Mouse (Mus musculus): ENCODE measurements around the gene Slit3. TPM values are rescaled to one million over a fixed set of nuclear protein-coding genes. Genes with fewer than 3 reads are reported as not detected.

The Slit3 gene
- total RNA-seq, 2 experiments from 2014 or later, result not detected

DNA sequence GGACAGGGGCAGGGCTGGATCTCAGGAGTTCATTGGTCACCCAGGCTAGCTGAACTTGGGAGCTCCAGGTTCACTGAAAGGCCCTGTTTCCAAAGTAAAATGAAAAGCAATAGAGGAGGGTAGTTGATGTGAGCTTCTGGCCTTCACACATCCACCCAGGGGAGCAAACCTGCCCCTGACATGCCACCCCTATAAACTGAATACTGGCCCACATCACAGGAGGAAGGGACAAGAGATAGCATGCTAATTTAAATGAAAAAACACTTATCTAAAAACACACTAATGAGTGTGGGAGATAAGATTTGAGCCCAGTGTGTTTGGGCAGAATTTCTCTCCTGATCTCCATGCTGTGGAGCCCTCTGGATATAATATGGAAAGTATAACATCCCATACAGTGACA is 475.0 kb downstream of the Slit3 start:
- no peak for ATAC-seq (replicated peaks; ENCODE audit: low FRiP score, poor library complexity, severe bottlenecking)

DNA sequence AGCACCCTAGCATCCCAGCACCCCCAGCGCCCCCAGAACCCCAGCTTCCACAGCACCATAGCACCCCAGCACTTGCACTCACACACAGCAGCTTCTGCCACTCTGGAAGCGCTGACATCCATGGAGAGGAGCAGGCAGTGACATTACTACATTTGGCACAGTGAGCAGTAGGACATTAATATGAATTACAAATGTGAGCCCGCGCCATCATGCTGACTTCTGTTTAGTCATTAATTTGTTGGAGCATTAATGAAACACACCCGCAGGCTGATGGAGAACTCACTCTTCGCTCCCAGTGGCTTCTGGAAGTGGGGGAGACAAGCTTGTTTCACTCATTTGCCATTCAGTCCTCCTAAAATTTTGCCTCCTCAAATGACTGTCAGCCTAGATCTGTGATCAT is 476.9 kb downstream of the Slit3 start:
- ATAC-seq (replicated peaks; ENCODE audit: low FRiP score, poor library complexity, severe bottlenecking), result no peak

DNA sequence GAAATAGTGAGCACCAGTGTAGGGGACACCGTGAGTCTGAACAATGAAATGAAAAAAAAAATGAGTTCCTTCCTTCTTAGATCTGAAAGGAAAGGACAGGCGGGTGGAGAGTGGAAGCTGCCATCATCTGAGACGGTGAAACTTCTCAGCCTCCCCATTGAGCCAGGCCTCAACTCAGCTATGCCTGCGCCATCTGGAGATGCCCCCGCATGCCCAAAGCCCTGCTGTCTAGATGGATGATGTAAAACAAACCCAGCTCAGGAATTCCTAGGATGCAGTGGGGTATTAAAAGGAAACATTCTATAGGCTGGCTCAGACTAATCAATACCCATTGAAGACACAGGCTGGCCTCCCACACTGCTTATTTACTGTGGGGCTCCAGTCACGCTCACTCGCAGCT is 477.7 kb downstream of the Slit3 start:
- ATAC-seq (replicated peaks; ENCODE audit: low FRiP score, poor library complexity, severe bottlenecking), result no peak

DNA sequence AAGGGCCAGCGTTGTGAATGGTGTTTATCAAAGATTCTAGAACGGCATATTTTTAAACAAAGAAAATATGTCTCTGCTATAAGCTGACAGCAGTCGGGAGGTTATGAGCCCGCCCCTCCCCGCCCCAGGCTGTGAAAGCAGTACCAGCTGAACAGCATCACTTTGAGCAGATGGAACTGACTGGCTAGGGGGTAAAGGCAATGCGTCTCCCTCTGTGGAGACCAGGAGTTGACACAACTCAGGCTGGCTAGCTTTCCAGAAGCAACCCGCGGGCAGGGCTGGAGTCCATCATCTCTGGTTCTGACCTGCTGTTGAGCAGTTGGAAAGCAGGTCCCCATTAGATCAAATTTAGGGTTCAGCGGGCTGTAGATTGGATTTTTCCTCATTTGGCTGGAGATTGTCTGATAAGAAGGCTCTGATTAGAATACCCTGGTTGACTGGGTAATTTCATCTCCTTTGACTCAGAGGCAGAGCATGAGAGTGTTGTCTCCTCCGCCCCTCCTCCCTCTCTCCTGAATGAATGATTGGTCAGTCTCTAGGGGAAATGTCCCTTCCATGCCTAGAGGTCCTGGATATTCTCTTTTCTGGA is 480.7 kb downstream of the Slit3 start:
- ATAC-seq (replicated peaks; ENCODE audit: low FRiP score, poor library complexity, severe bottlenecking), result no peak

DNA sequence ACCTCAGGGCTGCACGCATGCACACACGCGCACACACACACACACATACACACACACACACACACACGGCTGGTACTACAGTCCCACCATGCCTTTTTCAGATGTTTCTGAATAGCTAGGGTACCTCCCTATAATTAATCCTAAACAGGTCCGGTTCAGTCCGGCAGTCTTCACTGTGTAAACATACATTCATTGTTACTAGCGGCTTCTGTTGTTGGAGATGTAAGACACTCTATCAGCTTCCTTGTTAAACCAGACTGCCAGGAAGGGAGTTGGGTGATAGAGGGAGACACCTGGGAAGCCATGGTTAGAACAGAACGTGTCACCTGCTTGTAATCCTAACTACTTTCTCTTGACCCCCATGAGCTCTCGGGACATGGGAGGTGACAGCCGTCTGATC is 481.6 kb downstream of the Slit3 start:
- ATAC-seq (replicated peaks; ENCODE audit: low FRiP score, poor library complexity, severe bottlenecking), result no peak

DNA sequence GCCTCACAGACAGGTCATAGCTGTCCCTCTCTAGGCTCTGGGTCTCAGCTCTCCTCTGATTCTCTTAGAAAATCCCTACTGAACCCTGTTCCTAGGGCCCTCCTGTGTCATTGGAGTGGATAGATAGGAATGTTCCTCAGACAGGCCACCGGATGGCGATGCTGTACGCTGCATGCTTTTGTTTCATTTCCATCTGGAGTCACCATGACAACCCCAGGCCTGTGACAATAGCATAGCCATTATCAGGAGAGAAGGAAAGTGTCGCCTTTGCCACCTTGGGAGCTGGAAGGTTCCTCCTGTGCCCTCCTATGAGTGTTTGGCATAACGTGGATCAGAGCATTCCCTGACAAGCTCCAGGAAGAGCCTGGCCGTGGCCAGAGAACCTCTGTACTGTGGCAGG is 482.9 kb downstream of the Slit3 start:
- no peak for ATAC-seq (replicated peaks; ENCODE audit: low FRiP score, poor library complexity, severe bottlenecking)

DNA sequence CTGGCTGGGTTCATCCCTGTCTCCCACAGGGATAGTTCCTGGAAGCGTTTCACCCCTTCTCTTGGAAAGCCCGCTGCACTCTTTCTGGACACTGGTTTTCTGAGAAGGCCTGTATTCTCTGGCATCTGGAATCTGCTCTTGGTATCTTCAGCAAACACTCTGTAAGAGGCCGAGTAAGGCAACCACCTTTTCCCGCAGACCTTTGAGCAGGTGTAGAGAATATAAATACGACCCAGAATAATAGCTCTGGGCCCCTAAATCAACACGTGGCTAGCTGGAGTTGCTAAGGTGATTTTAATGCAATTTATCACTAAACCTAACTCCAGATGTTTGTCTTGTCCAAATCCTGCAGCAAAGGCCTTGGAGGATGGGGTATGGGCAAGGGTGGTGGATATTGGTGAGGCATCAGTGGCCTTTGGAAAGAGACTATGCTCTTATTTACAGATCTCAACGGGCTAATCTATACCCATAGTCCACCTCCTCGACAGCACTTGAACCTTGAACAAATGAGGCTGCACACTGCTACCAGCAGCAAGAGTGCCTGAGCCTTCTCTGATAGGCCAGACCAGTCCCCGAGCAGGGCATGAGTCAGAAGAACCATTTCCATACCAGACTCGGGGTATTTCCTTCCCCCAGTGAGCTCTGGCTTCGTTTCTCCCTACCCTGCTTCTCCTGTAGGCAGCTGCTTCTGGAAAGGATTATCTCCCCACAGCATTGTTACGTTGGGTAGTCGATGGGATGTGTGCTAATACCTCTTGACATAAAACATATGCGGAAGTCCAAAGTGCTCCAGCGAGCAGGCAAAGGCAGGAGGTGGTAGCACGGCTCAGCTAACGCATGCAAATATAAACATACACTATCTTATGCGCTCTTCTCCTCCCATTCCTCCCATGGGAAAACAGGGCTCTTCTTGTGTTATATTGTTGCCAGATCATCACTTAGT is 484.1 kb downstream of the Slit3 start:
- ATAC-seq (replicated peaks; ENCODE audit: low FRiP score, poor library complexity, severe bottlenecking), result no peak

DNA sequence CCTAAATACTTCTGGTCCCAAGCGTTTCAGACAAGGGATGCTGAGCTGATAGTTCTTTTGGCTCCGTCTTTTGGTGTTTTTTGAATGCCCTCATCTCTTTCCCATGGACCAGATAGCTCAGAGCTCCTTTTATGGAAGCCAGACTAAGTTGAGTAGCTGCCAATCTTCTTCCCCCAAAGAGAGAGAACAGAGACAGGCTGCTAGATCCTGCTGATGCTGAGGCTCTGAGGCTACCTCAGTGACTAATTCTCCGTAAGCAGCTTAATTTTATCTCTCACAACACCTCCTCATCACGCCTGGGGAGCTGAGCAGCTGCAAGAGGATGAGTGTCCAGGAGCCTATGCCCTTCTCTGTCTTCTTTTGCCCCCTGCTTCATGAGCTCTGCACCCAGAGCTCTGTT is 486.2 kb downstream of the Slit3 start:
- ATAC-seq (replicated peaks; ENCODE audit: low FRiP score, poor library complexity, severe bottlenecking), result no peak

DNA sequence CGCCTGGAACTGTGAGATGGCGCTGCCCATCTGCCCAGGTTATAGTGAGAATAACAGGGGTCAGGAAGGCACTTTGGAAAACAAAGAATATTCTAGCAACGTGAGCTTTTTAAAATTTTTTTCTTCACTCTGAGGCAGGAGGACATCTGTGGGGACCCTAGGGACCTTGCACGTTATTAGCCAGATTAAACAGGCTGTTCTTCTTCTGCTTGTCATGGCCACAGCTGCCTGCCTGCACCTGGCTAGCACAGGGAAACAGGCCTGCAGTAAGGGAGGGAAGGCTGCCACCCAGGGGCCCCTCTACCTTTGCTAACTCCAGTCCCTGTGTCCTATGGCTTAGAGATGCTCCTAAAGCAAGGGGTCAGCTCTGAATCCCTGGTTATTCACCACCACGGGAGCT is 487.8 kb downstream of the Slit3 start:
- ATAC-seq (replicated peaks; ENCODE audit: low FRiP score, poor library complexity, severe bottlenecking), result no peak

DNA sequence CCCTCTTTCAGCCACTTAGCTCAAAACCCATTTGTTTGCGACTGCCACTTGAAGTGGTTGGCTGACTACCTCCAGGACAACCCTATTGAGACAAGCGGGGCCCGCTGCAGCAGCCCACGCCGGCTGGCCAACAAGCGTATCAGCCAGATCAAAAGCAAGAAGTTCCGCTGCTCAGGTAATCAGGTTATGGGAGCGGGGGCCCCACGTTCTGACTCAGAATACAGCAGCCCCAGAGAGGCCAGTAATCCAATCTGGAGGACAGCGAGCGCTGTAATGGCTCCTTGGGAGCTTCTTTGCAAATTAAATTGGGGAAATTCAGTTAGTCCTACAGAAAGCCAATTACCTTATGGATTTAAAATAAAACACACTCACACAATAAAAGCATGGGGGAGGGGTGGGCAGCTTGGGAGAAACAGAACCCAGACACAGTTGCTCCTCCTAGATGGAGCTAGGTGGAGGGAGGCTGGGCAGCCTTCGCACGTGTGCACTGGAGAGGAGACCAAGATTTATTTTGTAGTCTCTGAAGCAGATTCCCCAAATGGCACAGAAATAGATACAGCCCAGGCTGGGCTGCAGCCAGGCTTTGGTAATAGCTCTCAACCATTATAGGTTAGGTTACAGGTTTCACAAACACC is 491.4 kb downstream of the Slit3 start:
- ATAC-seq (replicated peaks; ENCODE audit: low FRiP score, poor library complexity, severe bottlenecking), result no peak

DNA sequence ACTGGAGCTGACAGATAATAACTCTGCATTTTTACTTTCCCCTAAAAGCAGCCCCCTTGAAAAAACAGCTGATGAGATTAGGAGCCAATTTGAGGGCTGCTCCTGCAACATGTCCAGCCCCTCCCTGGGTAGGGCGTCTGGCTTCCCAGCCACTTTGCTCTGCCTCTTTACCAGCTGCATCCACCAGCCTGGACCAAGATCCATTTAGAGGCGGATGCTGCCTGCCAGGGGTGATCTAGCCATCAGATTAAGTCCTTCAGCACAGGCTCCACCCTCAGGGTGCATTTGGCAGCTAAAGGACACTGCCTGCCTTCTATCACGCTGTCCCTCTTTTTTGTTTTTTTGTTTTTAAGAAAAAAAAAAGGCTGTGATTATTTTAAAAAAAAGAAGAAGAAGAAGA is 493.5 kb downstream of the Slit3 start:
- no peak for ATAC-seq (replicated peaks; ENCODE audit: low FRiP score, poor library complexity, severe bottlenecking)

DNA sequence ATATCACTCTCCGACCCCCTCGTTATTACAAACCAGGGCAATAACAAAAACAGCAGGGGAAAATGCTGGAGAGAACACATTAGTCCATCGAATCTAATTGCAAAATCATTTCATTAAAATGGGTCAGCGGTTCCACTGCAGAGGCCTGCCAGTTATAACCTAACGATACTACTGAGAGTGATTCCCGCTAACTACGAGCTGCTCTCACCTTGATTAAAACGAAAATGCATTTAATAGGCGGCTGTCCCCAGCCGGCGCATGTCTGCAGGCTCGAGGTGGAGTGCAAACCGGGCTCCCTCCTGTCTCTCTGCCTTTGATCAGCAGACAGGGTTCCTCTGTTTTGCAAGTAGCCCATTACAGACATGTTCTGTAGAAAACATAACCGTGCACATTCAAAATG is 498.4 kb downstream of the Slit3 start:
- no peak for ATAC-seq (replicated peaks; ENCODE audit: low FRiP score, poor library complexity, severe bottlenecking)

DNA sequence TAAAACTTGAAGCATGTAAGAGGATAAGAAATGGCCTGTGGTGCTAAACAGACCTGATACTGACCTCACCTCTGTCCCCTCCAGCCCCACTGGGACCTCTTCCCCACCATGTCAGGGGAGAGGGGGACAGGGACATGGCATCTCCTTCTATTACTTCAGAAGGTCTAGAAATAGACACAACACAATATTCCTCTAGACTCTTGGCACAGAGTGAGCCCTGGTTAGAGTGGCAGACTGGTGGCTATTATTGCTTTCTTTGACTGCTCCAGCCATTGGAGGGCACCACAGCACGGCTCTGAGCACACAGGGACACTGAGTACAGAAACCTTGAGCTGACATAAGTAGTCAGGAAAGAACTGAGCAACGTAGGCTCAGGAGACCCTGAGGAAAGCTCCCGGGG is 501.7 kb downstream of the Slit3 start:
- no peak for ATAC-seq (replicated peaks; ENCODE audit: low FRiP score, poor library complexity, severe bottlenecking)

DNA sequence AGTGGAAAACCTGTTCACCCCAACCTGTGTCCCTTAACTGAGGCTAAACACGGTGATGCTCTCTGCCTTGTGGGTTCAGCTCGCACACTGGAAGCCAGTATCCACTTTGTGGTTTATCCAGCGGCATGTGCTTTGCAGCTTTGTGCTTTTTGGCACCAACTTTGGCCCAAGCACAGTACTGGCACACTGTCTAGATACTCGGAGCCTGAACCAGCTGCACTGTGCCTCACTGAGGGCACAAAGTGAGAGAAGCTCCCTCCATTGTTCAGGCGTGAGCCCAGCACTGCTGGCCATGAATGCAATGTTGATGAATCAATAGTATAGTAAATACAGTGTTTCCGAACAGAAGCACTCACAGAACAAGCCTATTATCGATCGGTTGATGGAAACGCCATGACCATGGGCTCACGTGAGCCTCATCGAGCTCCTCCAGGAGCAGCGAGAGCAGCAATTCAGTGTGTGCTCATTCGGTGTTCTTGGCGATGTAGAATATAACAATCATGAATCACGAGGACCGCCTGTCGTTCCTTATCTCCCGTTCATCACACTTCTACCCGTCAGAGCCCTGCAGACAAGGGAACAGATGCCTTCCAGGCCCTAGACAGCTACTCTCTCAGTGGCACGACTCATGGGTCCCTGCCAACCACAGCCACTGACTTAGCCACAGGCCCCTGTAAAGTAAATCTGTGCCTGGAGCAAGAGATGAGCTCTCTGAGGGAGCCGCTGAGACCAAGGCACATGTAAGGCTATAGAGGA is 503.7 kb downstream of the Slit3 start:
- no peak for ATAC-seq (replicated peaks; ENCODE audit: low FRiP score, poor library complexity, severe bottlenecking)

DNA sequence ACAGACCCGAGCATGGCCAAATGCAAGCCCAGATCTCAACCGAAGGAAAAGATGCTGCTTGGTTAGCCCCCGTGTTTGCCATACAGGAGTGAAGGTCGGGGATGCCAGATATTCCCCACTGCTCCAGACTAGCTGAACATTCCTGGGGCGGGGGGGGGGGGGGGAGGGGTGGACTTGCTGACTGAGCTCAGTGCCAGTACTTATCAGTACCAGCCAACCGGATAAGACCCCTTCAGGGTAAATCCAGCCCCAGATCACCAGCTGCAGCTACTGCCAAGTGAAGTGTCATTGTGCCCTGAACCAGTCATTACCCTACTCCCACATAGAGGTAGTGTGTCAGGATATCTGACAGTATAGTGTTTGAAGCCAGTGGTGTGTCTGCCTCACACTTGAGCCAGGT is 504.6 kb downstream of the Slit3 start:
- no peak for ATAC-seq (replicated peaks; ENCODE audit: low FRiP score, poor library complexity, severe bottlenecking)

DNA sequence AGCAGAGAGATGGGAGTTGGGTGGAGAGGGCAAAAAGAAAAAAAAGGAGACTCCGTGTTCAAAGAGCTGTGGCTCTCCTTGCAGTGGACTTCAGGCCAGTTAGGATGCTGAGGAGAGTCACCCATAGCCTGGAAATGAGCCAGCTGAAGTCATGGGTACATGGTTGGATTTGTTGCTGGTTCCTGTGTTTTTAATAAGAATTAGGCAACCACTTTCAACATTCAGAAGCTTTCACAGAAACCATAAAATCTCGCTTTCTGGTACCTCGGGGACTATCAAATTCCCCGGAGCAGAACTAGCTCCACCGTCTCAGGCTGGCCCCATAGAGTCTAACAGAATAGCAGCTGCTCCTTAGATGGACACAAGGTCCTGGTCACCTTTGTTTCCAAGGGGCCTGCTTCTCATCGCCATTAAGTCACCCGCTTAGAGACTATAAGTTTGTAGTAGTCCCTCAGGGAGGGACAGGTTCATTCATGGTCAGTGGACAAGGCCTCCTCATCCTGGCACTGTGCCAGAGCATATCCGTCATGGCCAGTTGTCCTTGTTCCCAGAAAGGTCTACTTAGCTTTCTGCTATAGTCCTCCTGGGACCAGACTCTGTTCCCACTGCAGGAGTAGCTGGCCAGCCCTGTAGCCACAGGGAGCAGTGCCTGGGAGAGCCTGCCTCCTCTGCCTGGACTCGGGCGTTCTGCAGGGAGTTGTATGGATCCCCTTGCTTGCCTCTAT is 505.3 kb downstream of the Slit3 start:
- ATAC-seq (replicated peaks; ENCODE audit: low FRiP score, poor library complexity, severe bottlenecking), result no peak

DNA sequence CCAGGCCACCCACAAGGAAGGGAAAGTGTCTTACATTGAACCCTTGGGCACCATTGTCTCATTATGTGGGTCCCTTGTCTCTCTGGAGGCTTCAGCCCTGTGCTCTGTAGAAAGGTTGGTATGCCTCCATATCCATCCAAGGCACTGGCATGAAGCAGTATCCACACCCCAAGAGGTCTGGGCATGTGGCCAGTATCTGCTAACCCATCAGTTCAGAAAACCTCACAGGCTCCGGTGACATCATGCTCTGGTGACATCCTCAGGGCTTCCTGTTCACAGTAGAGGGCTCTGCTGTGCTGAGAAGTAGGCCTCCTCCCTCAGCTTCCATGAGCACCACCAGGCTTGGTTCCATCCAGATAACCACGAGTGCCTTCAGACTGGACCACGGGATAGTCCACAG is 506.8 kb downstream of the Slit3 start:
- ATAC-seq (replicated peaks; ENCODE audit: low FRiP score, poor library complexity, severe bottlenecking), result no peak

DNA sequence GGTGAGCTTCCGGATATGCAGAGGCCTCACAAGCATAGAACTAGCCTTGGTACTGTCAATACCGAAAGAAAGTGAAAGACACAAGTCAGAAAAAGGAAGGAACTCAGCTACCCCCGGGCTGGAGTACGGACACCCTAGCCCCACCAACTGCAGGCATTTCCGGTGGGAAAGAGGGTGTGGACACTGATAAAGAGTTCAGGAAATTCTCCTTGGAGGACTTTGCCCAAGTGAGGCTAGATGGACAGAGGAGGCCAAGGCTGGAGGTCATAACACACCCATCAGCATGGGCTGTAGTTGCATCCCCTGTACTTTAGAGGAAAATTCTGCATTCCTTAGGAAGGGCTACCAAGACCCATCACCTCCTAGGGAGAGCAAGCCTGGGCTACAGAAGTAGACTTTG is 511.2 kb downstream of the Slit3 start:
- ATAC-seq (replicated peaks; ENCODE audit: low FRiP score, poor library complexity, severe bottlenecking), result no peak

DNA sequence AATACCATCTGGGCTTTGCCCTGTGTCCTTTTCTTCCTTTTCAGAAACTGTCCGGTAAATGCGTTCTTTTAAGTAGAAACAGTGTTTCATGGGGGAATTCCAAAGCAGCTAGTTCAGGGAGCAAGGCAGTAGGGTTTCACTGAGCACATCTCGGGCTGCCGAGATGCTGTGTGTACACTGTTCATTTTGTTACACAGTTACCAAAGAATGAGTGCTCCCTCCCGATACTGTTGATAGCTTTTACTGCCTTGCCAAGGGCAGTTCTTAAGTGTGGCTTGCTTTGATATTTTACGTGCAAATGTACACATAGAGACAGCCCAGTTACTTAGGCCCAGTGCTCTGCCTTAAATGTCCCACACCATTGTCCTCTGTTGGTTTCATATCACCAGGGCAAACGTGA is 516.1 kb downstream of the Slit3 start:
- no peak for ATAC-seq (replicated peaks; ENCODE audit: low FRiP score, poor library complexity, severe bottlenecking)

DNA sequence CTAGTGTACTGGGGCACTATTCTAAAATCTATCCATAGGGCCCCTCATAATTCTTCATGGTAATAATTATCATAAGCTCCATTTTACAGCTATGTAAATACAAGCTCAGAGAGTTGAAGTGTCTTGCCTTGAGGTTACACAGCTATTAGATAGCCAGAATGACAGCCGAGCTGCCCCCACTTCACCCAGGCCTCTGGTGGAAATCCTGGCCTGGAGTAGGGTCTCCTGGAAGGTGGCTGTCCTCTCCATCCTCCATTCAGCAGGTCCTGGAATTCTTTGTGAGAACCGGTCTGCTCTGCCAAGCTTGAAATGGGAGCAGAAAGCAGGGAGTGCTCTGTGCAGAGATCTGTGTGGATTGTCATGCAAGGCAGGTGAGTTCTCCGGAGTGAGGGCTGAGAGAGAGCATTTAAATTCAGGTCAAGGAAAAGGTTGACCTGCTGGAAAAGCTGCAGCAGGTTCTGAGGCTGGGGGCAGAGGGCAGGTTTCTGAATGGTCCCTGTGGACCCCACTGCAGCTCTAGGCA is 517.9 kb downstream of the Slit3 start:
- ATAC-seq (replicated peaks; ENCODE audit: low FRiP score, poor library complexity, severe bottlenecking), result no peak

All from erythroid progenitor cell, adult 5-6 weeks (primary cell).